Mouse (Mus musculus): ENCODE results near the gene Arx. TPM values are rescaled to one million over a fixed set of nuclear protein-coding genes. Genes with fewer than 3 reads are reported as not detected.

The Arx gene
- total RNA-seq, 1 experiment from 2014 or later: not detected

GRCm38 (mm10) chrX:93301798-93302197 is 15.6 kb downstream of the Arx start:
- ATAC-seq (replicated peaks in 1 of 2; ENCODE audit: insufficient read depth in 1 of 2, low FRiP score in 2 of 2, low TSS enrichment in 1 of 2, low read depth in 1 of 2, poor library complexity in 2 of 2, severe bottlenecking in 2 of 2): no peak

- no peak for ATAC-seq (replicated peaks in 1 of 2; ENCODE audit: insufficient read depth in 1 of 2, low FRiP score in 2 of 2, low TSS enrichment in 1 of 2, low read depth in 1 of 2, poor library complexity in 2 of 2, severe bottlenecking in 2 of 2)
Measured at GRCm38 (mm10) chrX:93305780-93306179, 19.5 kb downstream of the Arx start.

GRCm38 (mm10) chrX:93317577-93317976 is 31.3 kb downstream of the Arx start:
- no peak for ATAC-seq (replicated peaks in 1 of 2; ENCODE audit: insufficient read depth in 1 of 2, low FRiP score in 2 of 2, low TSS enrichment in 1 of 2, low read depth in 1 of 2, poor library complexity in 2 of 2, severe bottlenecking in 2 of 2)

- ATAC-seq (replicated peaks in 1 of 2; ENCODE audit: insufficient read depth in 1 of 2, low FRiP score in 2 of 2, low TSS enrichment in 1 of 2, low read depth in 1 of 2, poor library complexity in 2 of 2, severe bottlenecking in 2 of 2): no peak
Measured at GRCm38 (mm10) chrX:93319979-93320378, 33.7 kb downstream of the Arx start.

- ATAC-seq (replicated peaks in 1 of 2; ENCODE audit: insufficient read depth in 1 of 2, low FRiP score in 2 of 2, low TSS enrichment in 1 of 2, low read depth in 1 of 2, poor library complexity in 2 of 2, severe bottlenecking in 2 of 2): no peak
Measured at GRCm38 (mm10) chrX:93321336-93321735, 35.1 kb downstream of the Arx start.
